Mouse (Mus musculus) hindbrain, postnatal 0 days (tissue): ENCODE results near the gene Mcm3ap. TPM values are rescaled to one million over a fixed set of nuclear protein-coding genes. Genes with fewer than 3 reads are reported as not detected.
A peak's percentile ranks its signal among the peaks of the same experiment; 100 is the strongest.

ENCODE experiments used
- ATAC-seq: fragments of 200-750 bp; cut with Nextera tagmentation; 2 replicates; pipeline ENCODE4 v1.8.0; 2017; ENCODE audit warnings: mild to moderate bottlenecking, moderate TSS enrichment, moderate library complexity
- DNase-seq: peaks from one replicate; pipeline ENCODE4 v3.0.0-alpha.2; 2015; ENCODE audit warnings: low spot score
- H3K27ac ChIP-seq: fragments of 300-500 bp; sonication (generic); 2 replicates; pipeline ENCODE4 v1.5.1; 2014; ENCODE audit warnings: mild to moderate bottlenecking
- H3K27me3 ChIP-seq: fragments of 300-500 bp; sonication (generic); 2 replicates; pipeline ENCODE4 v1.6.1; 2014; ENCODE audit warnings: low read length, mixed read lengths; ENCODE audit not compliant: insufficient read depth
- H3K36me3 ChIP-seq: fragments of 300-500 bp; sonication (generic); 2 replicates; pipeline ENCODE4 v1.6.1; 2014; ENCODE audit warnings: low read length, mixed read lengths; ENCODE audit not compliant: insufficient read depth
- H3K4me1 ChIP-seq: fragments of 300-500 bp; sonication (generic); 2 replicates; pipeline ENCODE4 v1.6.1; 2014; ENCODE audit warnings: antibody characterized with exemption, low read length, mixed read lengths; ENCODE audit not compliant: insufficient read depth
- H3K4me2 ChIP-seq: fragments of 300-500 bp; sonication (generic); 2 replicates; pipeline ENCODE4 v1.6.1; 2014; ENCODE audit warnings: low read depth, mild to moderate bottlenecking, low read length, moderate library complexity, mixed read lengths
- H3K4me3 ChIP-seq: fragments of 300-500 bp; sonication (generic); 2 replicates; pipeline ENCODE4 v1.5.1; 2014; ENCODE audit warnings: low read length
- H3K9ac ChIP-seq: fragments of 300-500 bp; sonication (generic); replicated peaks from 2 replicates; pipeline ENCODE4 v1.6.1; 2014; ENCODE audit warnings: mild to moderate bottlenecking, low read length, moderate library complexity, mixed read lengths
- H3K9me3 ChIP-seq: fragments of 300-500 bp; sonication (generic); 2 replicates; pipeline ENCODE4 v1.6.1; 2016; ENCODE audit warnings: low read length, mixed read lengths
- CTCF ChIP-seq: IDR thresholded peaks from 2 replicates; pipeline ENCODE4 v1.5.1; 2016; ENCODE audit warnings: antibody characterized with exemption, control low read depth, low read depth
- WGBS: fragments of 180-500 bp; shearing (Covaris S2); extraction: QIAGEN DNeasy Blood & Tissue Kit; methylation state at CpG from one replicate; pipeline ENCODE4 v1.1.7; 2014; 5-methylcytosine and 5-hydroxymethylcytosine counted together
- polyA plus RNA-seq: library from polyadenylated mRNA; unstranded; fragments of >200 nt; fragmentation: Nextera tagmentation; extraction: Ambion mirVana; gene quantifications from 2 replicates; pipeline ENCODE4 v1.2.1, GENCODE M21; 2015
- total RNA-seq: library from RNA; depleted of rRNA; stranded (reverse); fragments of >200 nt; gene quantifications from 2 replicates; pipeline ENCODE4 v1.2.3, GENCODE M21; 2014

The Mcm3ap gene
- total and polyA plus RNA-seq, 2 experiments from 2014 or later: 28.8 to 49.0 TPM

DNA sequence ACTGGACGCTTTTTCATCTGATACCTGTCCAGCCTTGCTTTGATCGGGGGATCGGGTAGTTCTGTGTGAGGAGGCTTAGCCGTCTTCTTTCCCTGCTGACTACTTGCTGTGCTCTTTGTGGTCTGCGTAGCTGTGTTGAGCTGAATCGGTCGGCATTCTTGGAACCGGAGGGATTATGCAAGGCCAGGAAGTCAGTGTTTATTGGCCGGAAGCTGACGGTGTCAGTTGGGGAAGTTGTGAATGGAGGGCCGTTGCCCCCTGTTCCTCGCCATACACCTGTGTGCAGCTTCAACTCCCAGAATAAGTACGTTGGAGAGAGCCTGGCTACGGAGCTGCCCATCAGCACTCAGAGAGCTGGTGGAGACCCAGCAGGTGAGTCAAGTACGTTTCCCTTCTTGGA lies 20.5 kb downstream of the Mcm3ap start:
- 97% methylated on average over 15 of the region's 15 CpGs for WGBS
- Histone ChIP-seq H3K4me2 (no peak overlapping the region), H3K4me1 (no peaks in the 10 kb centered on the region), H3K27ac (no peak overlapping the region), H3K4me3 (no peak overlapping the region), H3K27me3 (no peaks in the 10 kb centered on the region), H3K9ac (no peak overlapping the region), H3K9me3 (no peaks in the 10 kb centered on the region), H3K36me3 (peaks cover 80% of the 10 kb centered on the region)
- no peak for DNase-seq
- TF ChIP-seq CTCF: no peak
- ATAC-seq: no peak

DNA sequence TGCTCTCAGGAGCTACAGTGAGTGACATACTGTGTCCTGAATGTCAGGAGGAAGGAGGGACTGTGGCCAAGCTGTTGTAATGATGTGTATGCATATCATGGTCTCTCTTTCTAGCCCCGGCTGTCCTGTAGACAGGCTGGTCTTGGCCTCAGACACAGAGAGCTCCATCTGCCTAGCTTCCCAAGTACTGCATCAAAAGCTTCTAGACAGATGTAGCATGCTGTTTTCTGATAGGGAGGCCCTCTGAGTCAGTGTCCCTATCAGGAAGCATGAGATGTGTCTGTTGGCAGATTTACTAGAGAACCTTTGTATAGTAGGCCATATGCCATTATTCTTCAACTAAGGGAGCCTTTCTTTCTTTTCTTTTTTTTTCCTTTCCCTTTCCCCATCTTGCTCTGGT lies 24.8 kb downstream of the Mcm3ap start:
- ATAC-seq (no peak), DNase-seq (no peak)
- Histone ChIP-seq H3K4me1 (no peaks in the 10 kb centered on the region), H3K27ac (no peak overlapping the region), H3K4me3 (no peak overlapping the region), H3K36me3 (peaks cover 69% of the 10 kb centered on the region), H3K27me3 (no peaks in the 10 kb centered on the region), H3K9ac (no peak overlapping the region), H3K9me3 (no peaks in the 10 kb centered on the region), H3K4me2 (no peak overlapping the region)
- 0 out of 2 replicates have a peak, but pooled peaks have one; percentile 11 for TF ChIP-seq CTCF
- 67% methylated on average over 1 of the region's 1 CpGs for WGBS

DNA sequence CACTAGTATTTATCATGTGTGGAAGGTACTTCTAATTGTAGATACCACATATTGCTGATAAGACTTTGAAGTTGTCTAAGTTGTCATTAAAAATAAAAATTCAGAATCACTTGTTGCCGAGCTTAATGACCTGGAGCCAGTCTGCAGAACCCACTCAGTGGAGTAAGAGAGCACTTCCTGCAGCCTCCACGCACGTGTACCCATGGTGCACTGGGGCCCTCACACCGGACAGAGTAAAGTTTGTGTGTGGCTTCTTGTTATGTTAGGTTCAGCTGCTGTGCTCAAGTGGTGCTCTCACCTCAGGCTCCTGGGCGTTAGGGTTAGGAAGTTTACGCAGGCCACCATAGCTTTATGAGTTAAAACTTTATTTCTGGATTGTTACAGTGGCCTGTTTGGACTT lies 26.8 kb downstream of the Mcm3ap start:
- Histone ChIP-seq H3K9me3 (no peaks in the 10 kb centered on the region), H3K4me3 (no peak overlapping the region), H3K27ac (no peak overlapping the region), H3K27me3 (no peaks in the 10 kb centered on the region), H3K4me2 (no peak overlapping the region), H3K9ac (no peak overlapping the region), H3K4me1 (no peaks in the 10 kb centered on the region), H3K36me3 (peaks cover 69% of the 10 kb centered on the region)
- DNase-seq: no peak
- 91% methylated on average over 6 of the region's 6 CpGs for WGBS
- ATAC-seq: no peak
- TF ChIP-seq CTCF: no peak

DNA sequence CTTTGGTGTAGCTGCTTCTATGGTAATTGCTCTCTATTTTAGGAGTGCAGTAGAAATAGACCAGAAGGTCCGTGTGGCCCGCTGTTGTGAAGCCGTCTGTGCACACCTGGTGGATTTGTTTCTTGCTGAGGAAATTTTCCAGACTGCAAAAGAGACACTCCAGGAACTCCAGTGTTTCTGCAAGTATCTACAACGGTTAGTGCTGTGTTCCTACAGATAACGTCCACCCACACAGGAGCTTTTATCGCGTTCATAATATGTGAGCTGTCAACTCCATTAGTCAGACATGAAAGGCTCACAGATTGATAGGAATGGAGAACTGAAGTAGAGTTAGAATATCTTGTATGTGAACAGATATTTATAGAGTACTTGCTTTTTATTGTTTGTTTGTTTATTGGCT lies 27.6 kb downstream of the Mcm3ap start:
- WGBS: 94% methylated on average over 7 of the region's 7 CpGs

DNA sequence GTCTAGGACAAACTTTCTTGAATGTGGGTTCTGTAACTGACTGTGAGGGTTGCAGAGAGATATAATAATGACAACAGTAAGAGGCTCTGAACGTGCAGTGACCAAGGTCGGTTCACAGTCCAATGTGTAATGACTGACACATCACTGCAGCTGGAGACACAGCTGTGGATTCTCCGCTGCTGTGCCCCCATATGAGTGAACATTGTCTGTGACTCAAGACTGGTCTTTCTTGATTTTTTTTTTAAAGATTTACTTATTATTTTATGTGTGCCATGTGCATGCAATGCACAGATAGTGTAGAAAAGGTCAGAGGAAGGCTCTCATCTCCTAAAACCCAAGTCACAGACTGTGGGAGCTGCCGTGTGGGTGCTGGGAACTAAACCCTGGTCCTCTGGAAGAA lies 28.8 kb downstream of the Mcm3ap start:
- no peak for ATAC-seq
- Histone ChIP-seq H3K4me2 (no peak overlapping the region), H3K9me3 (no peaks in the 10 kb centered on the region), H3K27me3 (no peaks in the 10 kb centered on the region), H3K27ac (no peak overlapping the region), H3K4me1 (no peaks in the 10 kb centered on the region), H3K36me3 (peaks cover 73% of the 10 kb centered on the region), H3K4me3 (no peak overlapping the region), H3K9ac (no peak overlapping the region)
- no peak for TF ChIP-seq CTCF
- no peak for DNase-seq
- 96% methylated on average over 4 of the region's 4 CpGs for WGBS

More for the DNA sequence above, 27.6 kb downstream of the Mcm3ap start:
- DNase-seq (no peak), ATAC-seq (no peak)
- Histone ChIP-seq H3K27ac (no peak overlapping the region), H3K27me3 (no peaks in the 10 kb centered on the region), H3K4me3 (no peak overlapping the region), H3K36me3 (peaks cover 69% of the 10 kb centered on the region), H3K4me1 (no peaks in the 10 kb centered on the region), H3K9ac (no peak overlapping the region), H3K4me2 (no peak overlapping the region), H3K9me3 (no peaks in the 10 kb centered on the region)
- no peak for TF ChIP-seq CTCF

DNA sequence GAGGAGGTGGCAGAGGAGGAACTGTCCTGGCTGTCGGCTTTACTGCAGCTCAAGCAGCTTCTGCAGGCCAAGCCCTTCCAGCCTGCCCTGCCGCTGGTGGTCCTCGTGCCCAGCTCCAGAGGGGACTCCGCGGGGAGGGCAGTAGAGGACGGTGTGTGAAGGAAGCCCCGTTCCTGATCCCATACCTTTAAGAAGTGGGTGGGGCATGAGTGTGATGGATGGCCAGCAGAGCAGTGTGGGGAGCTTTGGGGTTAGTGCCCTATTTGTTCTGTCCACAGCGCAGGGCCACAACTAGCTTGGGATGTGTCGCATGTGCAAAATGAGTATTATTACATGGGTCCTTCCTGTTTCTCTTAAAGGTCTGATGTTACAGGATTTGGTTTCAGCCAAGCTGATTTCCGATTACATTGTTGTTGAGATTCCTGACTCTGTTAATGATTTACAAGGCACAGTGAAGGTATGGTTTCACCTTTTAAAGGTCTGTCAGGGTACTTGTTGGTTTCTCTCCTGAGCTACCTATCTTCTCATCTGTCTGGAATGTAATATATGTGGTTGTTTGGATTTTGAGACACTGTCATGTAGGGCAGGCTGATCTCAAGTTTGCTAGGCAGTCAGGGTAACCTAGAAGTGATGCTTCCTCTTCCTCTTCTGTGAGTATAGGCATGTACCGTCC lies 35.7 kb downstream of the Mcm3ap start:
- H3K4me2 ChIP-seq: no peak overlapping the region
- H3K9ac ChIP-seq: no peak overlapping the region
- H3K27ac ChIP-seq: no peak overlapping the region
- H3K4me1 ChIP-seq: no peaks in the 10 kb centered on the region
- no peak overlapping the region for H3K4me3 ChIP-seq
- ATAC-seq (no peak), DNase-seq (no peak)
- H3K9me3 ChIP-seq: no peaks in the 10 kb centered on the region
- 90% methylated on average over 11 of the region's 11 CpGs for WGBS
- H3K36me3 ChIP-seq: peaks cover 82% of the 10 kb centered on the region
- no peak for TF ChIP-seq CTCF
- no peaks in the 10 kb centered on the region for H3K27me3 ChIP-seq

DNA sequence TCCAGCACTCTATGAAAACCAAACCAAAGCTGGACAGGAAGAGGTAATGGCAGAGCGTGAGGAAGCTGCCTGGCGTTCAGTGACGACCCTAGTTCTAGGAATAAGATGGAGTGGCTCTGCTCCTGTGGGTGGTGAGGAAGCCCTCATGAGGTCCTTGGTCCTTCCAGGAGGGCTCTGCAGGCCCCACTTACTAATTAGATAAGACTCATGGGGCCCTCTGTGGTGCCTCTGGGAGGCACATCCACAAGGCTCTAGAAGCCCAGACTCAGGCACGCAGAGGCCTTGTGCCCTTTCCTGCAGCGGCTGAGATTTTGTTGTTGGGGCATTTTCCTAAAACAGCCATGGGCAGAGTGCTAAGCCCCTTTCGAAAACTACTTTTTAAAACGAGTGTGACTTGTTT lies 37.1 kb downstream of the Mcm3ap start:
- WGBS: 92% methylated on average over 7 of the region's 7 CpGs
- Histone ChIP-seq H3K27ac (no peak overlapping the region), H3K36me3 (peaks cover 77% of the 10 kb centered on the region), H3K9me3 (no peaks in the 10 kb centered on the region), H3K4me2 (no peak overlapping the region), H3K27me3 (no peaks in the 10 kb centered on the region), H3K4me1 (no peaks in the 10 kb centered on the region), H3K4me3 (no peak overlapping the region), H3K9ac (no peak overlapping the region)
- ATAC-seq (no peak), DNase-seq (no peak)
- no peak for TF ChIP-seq CTCF
